Comparison of ENCODE assay signal across 19 mouse cellular contexts in the genomic region with DNA sequence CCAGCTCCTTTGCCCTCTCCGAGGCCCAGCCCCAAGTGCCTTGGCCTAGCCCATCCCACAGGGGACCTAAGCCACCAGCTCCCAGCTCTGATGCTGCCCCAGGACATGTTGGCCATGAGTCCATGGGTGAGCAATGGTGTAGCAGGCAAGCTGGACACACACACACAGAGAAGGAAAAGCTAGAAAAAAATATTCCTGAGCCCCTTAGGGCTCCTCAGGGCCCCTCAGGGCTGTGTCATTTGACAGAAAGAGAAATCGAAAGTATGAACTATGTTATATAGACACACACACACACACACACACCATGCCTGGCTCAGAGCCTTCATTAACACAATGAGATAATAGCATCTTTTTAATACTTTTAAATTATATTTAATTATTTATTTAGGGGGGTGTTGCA. TPM values are rescaled to one million over a fixed set of nuclear protein-coding genes. Genes with fewer than 3 reads are reported as not detected.
DNase-seq lines count a peak whose midpoint lies in the region; ATAC-seq and TF ChIP-seq lines count a peak whose summit lies in the region.
"Had no signal": no experiment of that assay in that cellular context is flagged by ENCODE, and none has a peak within 500 bp of the region (broad histone marks: within the 10 kb centered on the region; RNA-seq: fewer than 3 reads in every experiment).

No protein-coding gene starts in this region.

- dilution Hi-C loops in CH12.LX (cut with MboI; ENCODE audit: extremely low pct_ligation_motif_present, extremely low pct_unique_long_range_greater_than_20kb, low sequenced_read_pairs): no loop called here

- in situ Hi-C loops in CH12.LX (cut with MboI; ENCODE audit: low pct_ligation_motif_present, low pct_unique_long_range_greater_than_20kb, low sequenced_read_pairs): loop anchor here (25.0 kb wide), 1 partner anchor 418 kb away; a partner anchor contains a TSS

- H3K27ac ChIP-seq in hindbrain, embryonic 10.5 days: 0 out of 2 replicates have a peak overlapping the region, but pooled peaks have one; percentile 45
- no peak overlapping the region for H3K27ac ChIP-seq in hindbrain, embryonic 11.5 days (ENCODE audit: low read depth, low read length)
- 0 out of 2 replicates have a peak overlapping the region, but pooled peaks have one; percentile 3 for H3K27ac ChIP-seq in CH12.LX (ENCODE audit: insufficient read depth, low read depth)
- peak overlapping the region; percentile 96 for H3K27ac ChIP-seq in liver, embryonic 14.5 days
- H3K27ac ChIP-seq: hindbrain, embryonic 13.5 days had no signal

- no peak for TF ChIP-seq CTCF in CH12.LX (conservative IDR thresholded peaks at IDR 0.05 in 1 of 2, IDR thresholded peaks at IDR 0.05 in 1 of 2; ENCODE audit: low read depth in 2 of 2, low read length in 2 of 2)
- TF ChIP-seq CTCF in liver, embryonic 14.5 days (IDR thresholded peaks at IDR 0.05; ENCODE audit: low read depth): no peak

- TF ChIP-seq POLR2A in CH12.LX (IDR thresholded peaks at IDR 0.05; ENCODE audit: low read depth, low read length): no peak

- no peaks in the 10 kb centered on the region for H3K79me2 ChIP-seq in CH12.LX (replicated peaks; ENCODE audit: control insufficient read depth, extremely low read depth, insufficient read depth, poor library complexity, severe bottlenecking)

- H3K4me2 ChIP-seq in hindbrain, embryonic 11.5 days (replicated peaks; ENCODE audit: low read depth, low read length): no peak overlapping the region
- peak overlapping the region; percentile 1; the same call in 1 of the 2 replicates for H3K4me2 ChIP-seq in CH12.LX (ENCODE audit: insufficient read depth, low read depth, poor library complexity, severe bottlenecking)
- no peak overlapping the region for H3K4me2 ChIP-seq in liver, embryonic 14.5 days (ENCODE audit: low read depth)
- H3K4me2 ChIP-seq: hindbrain, embryonic 13.5 days had no signal

- ATAC-seq in hindbrain, embryonic 11.5 days (ENCODE audit: low FRiP score): no peak
- ATAC-seq in granulocyte monocyte progenitor cell, adult 5-6 weeks (replicated peaks; ENCODE audit: poor library complexity, severe bottlenecking): peak; percentile 4; the same call in 1 of the 2 replicates
- no peak for ATAC-seq in liver, embryonic 14.5 days (ENCODE audit: insufficient read depth)
- ATAC-seq: Patski had no signal

- H3K9ac ChIP-seq in hindbrain, embryonic 11.5 days (ENCODE audit: low read depth, low read length): no peak overlapping the region
- 0 out of 2 replicates have a peak overlapping the region, but pooled peaks have one; percentile 1 for H3K9ac ChIP-seq in CH12.LX (ENCODE audit: insufficient read depth, low read depth)
- H3K9ac ChIP-seq in liver, embryonic 14.5 days (replicated peaks): 0 out of 2 replicates have a peak overlapping the region, but pooled peaks have one; percentile 5
- H3K9ac ChIP-seq: hindbrain, embryonic 13.5 days had no signal

- no peak for TF ChIP-seq RAD21 in CH12.LX (IDR thresholded peaks at IDR 0.05; ENCODE audit: low read depth, low read length)

- peaks cover 29% of the 10 kb centered on the region for H3K4me1 ChIP-seq in hindbrain, embryonic 10.5 days (replicated peaks)
- H3K4me1 ChIP-seq in hindbrain, embryonic 11.5 days (replicated peaks; ENCODE audit: control insufficient read depth, insufficient read depth, low read length): 0 out of 2 replicates have a peak, but pooled peaks cover 4% of the 10 kb centered on the region
- H3K4me1 ChIP-seq in CH12.LX (ENCODE audit: control insufficient read depth in 1 of 2, insufficient read depth in 2 of 2): peaks cover 24 to 70% of the 10 kb centered on the region in 2 experiments
- peaks cover 54 to 80% of the 10 kb centered on the region in 2 experiments for H3K4me1 ChIP-seq in liver, embryonic 14.5 days (replicated peaks; ENCODE audit: control insufficient read depth in 2 of 2, insufficient read depth in 2 of 2, low read length in 1 of 2)

- no peaks in the 10 kb centered on the region for H3K36me3 ChIP-seq in hindbrain, embryonic 10.5 days
- no peaks in the 10 kb centered on the region for H3K36me3 ChIP-seq in hindbrain, embryonic 11.5 days (ENCODE audit: control insufficient read depth, insufficient read depth, low read length)
- H3K36me3 ChIP-seq in CH12.LX (replicated peaks in 1 of 2; ENCODE audit: control insufficient read depth in 1 of 2, insufficient read depth in 1 of 2, low read length in 1 of 2): peaks cover 0 to 28% of the 10 kb centered on the region in 2 experiments
- peaks cover 95% of the 10 kb centered on the region for H3K36me3 ChIP-seq in liver, embryonic 14.5 days (replicated peaks; ENCODE audit: control insufficient read depth, insufficient read depth, low read depth)
- H3K36me3 ChIP-seq: hindbrain, embryonic 13.5 days had no signal

- 0 out of 2 replicates have a peak, but pooled peaks cover 3% of the 10 kb centered on the region for H3K9me3 ChIP-seq in hindbrain, embryonic 10.5 days
- H3K9me3 ChIP-seq in hindbrain, embryonic 11.5 days (ENCODE audit: control insufficient read depth, low read length): no peaks in the 10 kb centered on the region
- no peaks in the 10 kb centered on the region for H3K9me3 ChIP-seq in CH12.LX (replicated peaks; ENCODE audit: low read length)
- H3K9me3 ChIP-seq in liver, embryonic 14.5 days (ENCODE audit: control insufficient read depth, low read length): no peaks in the 10 kb centered on the region
- H3K9me3 ChIP-seq: hindbrain, embryonic 13.5 days had no signal

- WGBS in hindbrain, embryonic 10.5 days: 70% methylated on average over 2 of the region's 2 CpGs
- 66% methylated on average over 2 of the region's 2 CpGs for WGBS in hindbrain, embryonic 11.5 days
- 63% methylated on average over 2 of the region's 2 CpGs for WGBS in liver, embryonic 14.5 days (ENCODE audit: insufficient replicate concordance)

- no peak for DNase-seq in hindbrain, embryonic 10.5 days (ENCODE audit: low spot score)
- DNase-seq in hindbrain, embryonic 11.5 days (ENCODE audit: low spot score): no peak
- DNase-seq in CH12.LX (ENCODE audit: extremely low read depth): no peak
- DNase-seq in liver, embryonic 14.5 days (ENCODE audit: low read depth in 3 of 3, low spot score in 3 of 3): no peak
- no peak for DNase-seq in right cerebral cortex, postnatal 10 days (ENCODE audit: low spot score in 2 of 2)
- no peak for DNase-seq in embryo, embryonic 9.5 days (ENCODE audit: extremely low spot score)
- no peak for DNase-seq in thymus, postnatal 4 days
- DNase-seq: adrenal gland, adult 2 months; cerebellum, postnatal 36 days; heart, adult 18-20 months; kidney, adult 8-10 months; lung, adult 18-20 months had no signal

- no peak overlapping the region for H3K4me3 ChIP-seq in hindbrain, embryonic 10.5 days
- no peak overlapping the region for H3K4me3 ChIP-seq in hindbrain, embryonic 11.5 days (ENCODE audit: low read depth, low read length)
- no peak overlapping the region for H3K4me3 ChIP-seq in CH12.LX (replicated peaks in 1 of 3; ENCODE audit: low read depth in 2 of 3, low read length in 2 of 3, poor library complexity in 1 of 3)
- H3K4me3 ChIP-seq in liver, embryonic 14.5 days (ENCODE audit: insufficient read depth in 1 of 2, low read depth in 2 of 2, low read length in 2 of 2): no peak overlapping the region
- H3K4me3 ChIP-seq: hindbrain, embryonic 13.5 days had no signal

- no peak for TF ChIP-seq EP300 in CH12.LX (IDR thresholded peaks at IDR 0.05; ENCODE audit: low read length)
- TF ChIP-seq EP300 in liver, embryonic 14.5 days (IDR thresholded peaks at IDR 0.05; ENCODE audit: low read depth): no peak

- peaks cover 32% of the 10 kb centered on the region for H3K27me3 ChIP-seq in hindbrain, embryonic 10.5 days (ENCODE audit: insufficient read depth, poor library complexity, severe bottlenecking)
- H3K27me3 ChIP-seq in hindbrain, embryonic 11.5 days (ENCODE audit: control insufficient read depth, insufficient read depth, low read length): 0 out of 2 replicates have a peak, but pooled peaks cover 3% of the 10 kb centered on the region
- H3K27me3 ChIP-seq in CH12.LX (replicated peaks): no peaks in the 10 kb centered on the region
- H3K27me3 ChIP-seq in liver, embryonic 14.5 days (ENCODE audit: control insufficient read depth, insufficient read depth, low read length): no peaks in the 10 kb centered on the region
- H3K27me3 ChIP-seq: Patski had no signal

RNA-seq across cellular contexts. Expression of a gene that starts 10.3 kb away (rescaled TPM):
- 3.9 and 4.2 TPM in 2 replicates for polyA plus RNA-seq in hindbrain, embryonic 10.5 days (2016; fragmentation: Nextera tagmentation; extraction: Ambion mirVana)
- 2.4 and 3.5 TPM in 2 replicates for polyA plus RNA-seq in hindbrain, embryonic 11.5 days (2014; fragmentation: Nextera tagmentation; extraction: Ambion mirVana)
- 7.6 and 10.5 TPM in 2 replicates for total RNA-seq in CH12.LX (2012; rRNA removed)
- total RNA-seq in CH12.LX (2014; rRNA removed): 12.9 and 14.3 TPM in 2 replicates
- polyA plus RNA-seq in CH12.LX (2012; ENCODE audit: insufficient read length, low read depth): 8.2 and 10.6 TPM in 2 replicates
- 24.2 and 31.4 TPM in 2 replicates for total RNA-seq in granulocyte monocyte progenitor cell, adult 5-6 weeks (2014; fragmentation: Nextera tagmentation)
- 36.3 and 43.5 TPM in 2 replicates for total RNA-seq in granulocyte monocyte progenitor cell, adult 5-6 weeks (2017)
- 112 and 113 TPM in 2 replicates for polyA plus RNA-seq in liver, embryonic 14.5 days (2012; rRNA removed)
- 90.2 and 112 TPM in 2 replicates for polyA plus RNA-seq in liver, embryonic 14.5 days (2014; fragmentation: Nextera tagmentation; extraction: Ambion mirVana)
- polyA plus RNA-seq: Patski had no signal

RNA-seq across cellular contexts. Expression of a gene that starts 19.0 kb away (rescaled TPM):
- 27.4 and 32.7 TPM in 2 replicates for polyA plus RNA-seq in hindbrain, embryonic 10.5 days (2016; fragmentation: Nextera tagmentation; extraction: Ambion mirVana)
- polyA plus RNA-seq in hindbrain, embryonic 11.5 days (2014; fragmentation: Nextera tagmentation; extraction: Ambion mirVana): 18.4 and 21.3 TPM in 2 replicates
- total RNA-seq in CH12.LX (2012; rRNA removed) (19.1 and 20.5 TPM in 2 replicates), CH12.LX (2014; rRNA removed) (16.9 and 19.9 TPM in 2 replicates)
- 24.6 and 26.8 TPM in 2 replicates for polyA plus RNA-seq in CH12.LX (2012; ENCODE audit: insufficient read length, low read depth)
- 21.6 and 29.5 TPM in 2 replicates for total RNA-seq in granulocyte monocyte progenitor cell, adult 5-6 weeks (2014; fragmentation: Nextera tagmentation)
- total RNA-seq in granulocyte monocyte progenitor cell, adult 5-6 weeks (2017): 19.5 and 21.8 TPM in 2 replicates
- 20.6 and 22.2 TPM in 2 replicates for polyA plus RNA-seq in liver, embryonic 14.5 days (2012; rRNA removed)
- polyA plus RNA-seq in liver, embryonic 14.5 days (2014; fragmentation: Nextera tagmentation; extraction: Ambion mirVana): 11.2 and 11.8 TPM in 2 replicates

RNA-seq across cellular contexts. Expression of a gene that starts 31.4 kb away (rescaled TPM):
- not detected in 2 replicates for polyA plus RNA-seq in hindbrain, embryonic 10.5 days (2016; fragmentation: Nextera tagmentation; extraction: Ambion mirVana)
- not detected in 2 replicates for polyA plus RNA-seq in hindbrain, embryonic 11.5 days (2014; fragmentation: Nextera tagmentation; extraction: Ambion mirVana)
- total RNA-seq in CH12.LX (2012; rRNA removed): not detected in 2 replicates
- not detected in 2 replicates for total RNA-seq in CH12.LX (2014; rRNA removed)
- not detected in 2 replicates for polyA plus RNA-seq in CH12.LX (2012; ENCODE audit: insufficient read length, low read depth)
- total RNA-seq in granulocyte monocyte progenitor cell, adult 5-6 weeks (2014; fragmentation: Nextera tagmentation): not detected in 2 replicates
- total RNA-seq in granulocyte monocyte progenitor cell, adult 5-6 weeks (2017): not detected in 2 replicates
- not detected in 2 replicates for polyA plus RNA-seq in liver, embryonic 14.5 days (2012; rRNA removed)
- polyA plus RNA-seq in liver, embryonic 14.5 days (2014; fragmentation: Nextera tagmentation; extraction: Ambion mirVana): not detected in 2 replicates
- total RNA-seq: adrenal gland, adult 2 months; heart, adult 18-20 months; layer of hippocampus, postnatal 10 days; neutrophil, adult 5-6 weeks had no signal
- polyA plus RNA-seq: adrenal gland, adult 2 months; C2C12; hindbrain, embryonic 13.5 days; midbrain, postnatal 0 days; Patski had no signal

RNA-seq across cellular contexts. Expression of a gene that starts 46.6 kb away (rescaled TPM):
- polyA plus RNA-seq in hindbrain, embryonic 10.5 days (2016; fragmentation: Nextera tagmentation; extraction: Ambion mirVana): 0.25 TPM in 1 of 2 replicates, not detected in the other
- not detected in 2 replicates for polyA plus RNA-seq in hindbrain, embryonic 11.5 days (2014; fragmentation: Nextera tagmentation; extraction: Ambion mirVana)
- total RNA-seq in CH12.LX (2012; rRNA removed) (not detected in 2 replicates), CH12.LX (2014; rRNA removed) (not detected in 2 replicates)
- polyA plus RNA-seq in CH12.LX (2012; ENCODE audit: insufficient read length, low read depth): not detected in 2 replicates
- total RNA-seq in granulocyte monocyte progenitor cell, adult 5-6 weeks (2014; fragmentation: Nextera tagmentation): not detected in 2 replicates
- not detected in 2 replicates for total RNA-seq in granulocyte monocyte progenitor cell, adult 5-6 weeks (2017)
- 0.11 TPM in 1 of 2 replicates, not detected in the other for polyA plus RNA-seq in liver, embryonic 14.5 days (2012; rRNA removed)
- not detected in 2 replicates for polyA plus RNA-seq in liver, embryonic 14.5 days (2014; fragmentation: Nextera tagmentation; extraction: Ambion mirVana)
- total RNA-seq: layer of hippocampus, postnatal 10 days; midbrain, postnatal 0 days; neutrophil, adult 5-6 weeks had no signal
- polyA plus RNA-seq: Patski had no signal
